Mouse (Mus musculus) urinary bladder, adult 18-20 months (tissue): ENCODE results near the gene Bicra.

Experiments
- DNase-seq, 2 experiments: peaks; one replicate each; pipeline ENCODE4 v3.0.0; 2022; ENCODE audit warnings: low spot score in 2 of 2, mixed read lengths in 2 of 2

Gene Bicra

DNA sequence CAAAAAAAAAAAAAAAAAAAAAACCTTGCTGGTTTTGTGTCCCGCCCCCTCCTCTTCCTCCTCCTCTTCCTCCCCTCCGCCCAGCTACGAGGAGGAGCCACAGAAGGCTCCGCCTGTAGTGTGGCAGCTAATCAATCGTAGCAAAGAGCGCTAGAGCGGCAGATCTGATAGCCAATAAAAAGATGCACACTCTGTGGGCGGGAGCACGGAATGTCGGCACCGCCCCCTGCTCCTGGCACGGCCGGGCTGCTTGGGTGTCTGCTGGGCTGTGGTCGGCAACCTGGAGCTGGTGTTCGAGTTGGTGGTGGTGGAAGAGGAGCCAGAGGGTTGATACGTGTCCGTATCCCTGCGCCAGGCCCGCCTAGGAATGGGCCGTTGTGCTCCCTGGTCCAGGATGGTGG, 443 bp upstream of the Bicra start:
- peak; percentile 96 to 97 for DNase-seq

DNA sequence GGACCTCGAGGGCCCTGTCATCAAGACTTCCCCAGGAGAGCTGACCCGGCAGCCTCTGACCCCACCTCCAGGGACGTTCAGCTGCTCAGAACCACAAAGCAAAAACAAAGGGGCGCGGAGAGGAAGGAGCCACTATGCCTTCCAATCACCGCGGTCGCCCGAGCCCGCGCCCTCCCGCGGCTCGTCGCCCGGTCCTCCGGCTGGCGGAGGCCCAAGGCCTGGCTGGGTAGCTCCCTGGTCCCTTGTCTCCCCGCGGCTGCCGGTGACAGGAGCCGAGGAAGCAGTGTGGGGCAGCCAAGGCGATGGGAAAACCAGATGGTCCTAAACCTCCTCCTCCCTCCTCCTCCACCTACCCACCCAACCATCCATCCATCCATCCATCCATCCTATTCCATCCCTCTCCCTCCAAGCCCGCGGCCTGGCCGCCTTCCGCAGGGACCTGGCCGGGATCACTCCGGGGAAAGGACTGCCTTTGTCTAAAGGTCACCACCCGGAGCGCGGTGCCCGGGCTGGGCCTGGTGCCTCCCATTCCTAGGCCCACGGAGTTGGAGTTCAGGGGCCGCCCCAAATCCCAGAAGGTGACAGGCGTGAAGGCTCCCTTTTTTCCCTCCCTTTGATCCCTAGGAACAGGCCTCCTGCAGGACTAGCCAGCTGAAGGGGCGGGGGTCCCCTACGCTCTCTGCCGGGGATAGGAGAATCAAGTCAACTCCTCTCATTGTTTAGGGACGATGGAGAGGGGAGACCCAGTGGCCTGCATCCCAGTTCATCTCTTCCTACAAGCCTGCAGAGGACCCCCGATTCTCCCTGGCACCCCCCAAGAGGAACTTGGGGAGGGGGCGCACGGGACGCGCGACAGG, 1.0 kb downstream of the Bicra start:
- peak; percentile 53 to 67 for DNase-seq

DNA sequence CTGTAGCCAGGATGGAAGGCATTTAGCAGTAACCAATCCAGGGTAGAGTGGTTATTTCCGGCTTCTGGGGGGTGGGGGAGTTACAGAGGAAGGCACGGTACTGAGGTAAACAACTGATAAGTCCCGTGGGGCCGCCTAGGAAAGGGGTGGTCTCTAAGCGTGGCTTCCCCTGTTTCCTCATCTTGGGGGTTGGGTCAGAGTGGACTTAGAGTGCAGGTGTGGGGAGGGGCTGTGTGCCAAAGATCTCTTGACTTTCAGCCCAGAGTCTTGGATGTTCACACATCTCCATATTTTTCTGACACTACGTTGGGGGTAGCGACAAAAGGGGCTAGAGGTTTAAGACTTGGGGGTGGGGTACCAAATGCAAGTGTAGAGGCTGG, 1.6 kb downstream of the Bicra start:
- DNase-seq = peak in 1 of 2 experiments; percentile 38

DNA sequence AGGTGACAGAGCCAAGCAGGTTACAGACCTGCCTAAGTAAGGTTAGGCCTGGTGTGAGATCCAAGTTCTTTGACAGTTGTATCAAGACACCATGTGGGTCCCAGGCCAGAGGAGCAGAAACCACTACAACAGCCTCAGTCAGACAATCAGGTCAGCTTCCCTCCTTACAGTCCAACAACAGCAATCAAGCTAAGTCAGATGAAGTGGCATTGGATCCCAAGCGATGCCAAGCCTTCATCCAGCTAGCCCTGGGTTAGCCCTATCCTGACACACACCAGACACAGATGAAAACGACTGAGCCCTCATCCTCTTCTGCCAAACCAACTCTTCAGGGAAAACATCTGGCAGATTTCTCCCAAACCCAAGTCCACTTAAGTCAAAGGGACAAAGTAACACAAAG, 2.2 kb downstream of the Bicra start:
- DNase-seq = no peak

DNA sequence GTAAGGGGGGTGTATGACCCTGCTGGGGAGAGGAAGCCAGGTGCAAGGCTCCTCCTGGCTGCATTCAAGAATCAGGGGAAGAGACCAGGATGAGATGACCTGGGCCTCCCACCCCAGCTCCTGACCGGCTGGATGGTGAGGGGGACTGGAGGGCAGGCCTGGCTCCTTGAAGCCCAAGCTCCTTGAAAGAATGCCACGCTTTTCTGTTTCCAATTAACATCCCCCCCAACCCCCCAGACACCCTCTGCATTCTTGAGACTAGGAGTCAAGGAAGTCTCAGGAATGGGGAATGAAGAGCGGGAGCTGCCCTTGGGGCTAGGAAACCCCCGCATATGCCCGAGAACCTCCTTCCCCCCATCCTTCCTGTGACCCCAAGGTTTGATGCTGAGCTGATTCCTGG, 3.2 kb downstream of the Bicra start:
- no peak for DNase-seq

DNA sequence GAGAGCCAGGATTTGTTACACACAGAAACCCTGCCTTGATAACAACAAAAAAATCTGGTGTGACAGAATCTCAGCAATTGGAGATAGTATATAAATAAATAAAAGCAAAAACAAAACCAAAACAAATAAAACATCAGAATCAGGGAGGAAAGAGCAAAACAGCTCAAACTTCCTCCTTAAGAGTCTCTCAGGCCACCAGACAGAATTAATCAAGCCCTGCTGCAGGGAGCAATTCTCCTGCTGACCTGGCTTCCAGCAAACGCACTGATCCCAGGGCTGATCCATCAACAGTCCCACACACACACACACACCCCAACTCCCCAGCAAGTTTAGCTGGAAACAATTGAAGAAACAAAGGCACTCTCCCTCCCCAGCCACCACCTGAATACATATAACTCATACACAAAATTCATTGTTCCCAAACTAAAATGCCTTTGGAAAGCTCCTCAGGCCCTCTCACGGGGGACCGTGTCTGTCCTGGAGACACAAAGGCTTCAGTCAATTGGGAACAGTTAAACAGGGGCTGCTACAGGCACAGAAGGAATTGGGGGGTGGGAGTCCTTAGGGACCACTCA, 3.8 kb downstream of the Bicra start:
- no peak for DNase-seq

DNA sequence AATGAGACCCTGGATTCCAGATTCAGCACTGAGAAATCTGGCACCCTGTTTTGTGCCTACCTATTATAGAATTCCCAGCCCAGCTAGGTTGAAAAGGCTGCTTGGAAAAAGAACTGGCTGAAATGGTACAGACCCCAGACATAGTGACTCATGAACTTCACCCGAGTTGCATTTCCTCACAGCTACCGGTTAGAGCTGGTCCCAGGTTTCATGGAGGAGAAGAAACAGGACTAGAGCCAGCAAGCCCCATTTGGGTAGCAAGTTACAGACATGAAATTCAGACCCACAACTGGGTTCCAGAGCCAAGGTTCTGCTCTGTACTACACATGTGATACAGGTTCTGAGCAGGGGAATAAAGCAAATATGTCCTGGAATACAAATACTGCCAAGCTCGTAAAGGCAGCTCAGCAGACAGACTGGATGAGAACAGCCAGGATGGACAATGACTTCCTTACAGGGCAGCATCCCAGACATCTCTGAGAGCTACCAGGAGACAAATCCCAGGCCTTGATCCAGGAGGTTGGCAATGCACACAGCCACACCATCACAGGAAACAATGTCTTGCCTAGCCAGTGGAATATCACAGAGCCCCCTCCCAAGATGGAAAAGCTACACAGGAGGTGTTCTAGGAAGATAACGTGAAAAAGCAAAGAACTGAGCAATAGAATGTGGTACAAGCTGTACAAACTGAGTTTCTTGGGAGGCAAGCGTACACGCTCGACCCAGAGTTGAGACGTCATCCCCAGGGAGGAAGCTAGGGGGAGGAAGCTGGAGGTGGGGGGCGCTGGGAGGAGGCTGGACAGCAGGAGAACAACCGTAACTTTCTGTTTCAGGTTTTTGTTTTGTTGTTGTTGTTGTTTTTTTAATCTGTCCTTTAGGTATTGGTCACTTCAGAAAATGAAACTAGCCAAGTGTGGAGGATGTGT, 4.6 kb downstream of the Bicra start:
- no peak for DNase-seq

DNA sequence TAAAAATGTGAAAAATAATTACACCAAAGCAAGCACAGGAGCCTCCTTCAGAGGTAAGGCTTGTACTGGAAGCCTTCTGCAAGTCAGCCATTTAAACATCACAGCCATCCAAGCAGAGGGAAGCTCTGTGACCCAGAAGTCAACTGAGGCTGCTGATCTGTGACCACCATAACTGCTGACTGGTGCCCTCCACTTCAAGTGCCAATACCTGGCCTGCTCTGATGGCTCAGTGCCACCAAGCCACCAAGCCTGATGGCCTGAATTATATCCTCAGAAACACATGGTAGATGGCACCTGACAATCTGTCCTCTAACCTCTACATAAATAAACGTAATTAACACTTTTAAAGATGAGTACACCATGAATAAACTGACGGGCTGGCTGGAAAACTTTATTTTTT, 6.5 kb downstream of the Bicra start:
- no peak for DNase-seq

DNA sequence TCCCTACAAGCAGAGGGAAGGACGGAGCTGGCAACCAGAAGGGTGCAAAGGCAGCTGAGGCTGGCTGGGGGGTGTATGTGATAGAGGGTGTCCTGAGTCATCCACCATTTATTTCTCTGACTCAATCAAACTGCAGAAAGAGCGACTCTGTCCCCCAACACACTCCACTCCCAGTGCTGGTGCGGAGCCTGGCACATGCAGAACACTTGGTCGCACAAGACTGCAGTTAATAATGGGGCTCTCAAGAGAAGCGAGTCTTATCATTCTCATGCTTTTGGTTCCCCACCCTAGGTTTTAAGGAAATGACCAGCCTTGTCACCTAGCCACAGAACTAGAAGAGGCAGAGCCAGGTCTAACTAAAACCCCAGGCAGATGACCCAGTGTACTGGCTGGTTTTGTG, 8.4 kb downstream of the Bicra start:
- DNase-seq = no peak

DNA sequence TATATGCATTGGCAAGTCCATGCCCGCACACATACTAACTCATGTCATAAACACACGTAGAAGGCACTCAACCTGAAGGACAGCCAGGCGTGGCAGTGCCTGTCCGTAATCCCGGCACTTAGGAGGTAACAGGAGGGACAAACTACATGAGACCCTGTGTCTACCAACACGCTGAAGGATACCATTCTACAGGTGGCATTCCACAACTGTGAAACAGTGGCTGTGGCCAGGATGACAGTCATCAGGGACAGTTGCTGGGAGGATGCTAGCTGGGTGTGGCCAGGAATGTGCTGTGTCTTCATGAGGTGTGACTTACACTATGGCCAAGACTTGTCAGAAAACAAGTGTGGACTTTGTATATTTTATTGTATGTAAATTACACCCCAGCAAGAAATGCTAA, 10.7 kb downstream of the Bicra start:
- DNase-seq = no peak

DNA sequence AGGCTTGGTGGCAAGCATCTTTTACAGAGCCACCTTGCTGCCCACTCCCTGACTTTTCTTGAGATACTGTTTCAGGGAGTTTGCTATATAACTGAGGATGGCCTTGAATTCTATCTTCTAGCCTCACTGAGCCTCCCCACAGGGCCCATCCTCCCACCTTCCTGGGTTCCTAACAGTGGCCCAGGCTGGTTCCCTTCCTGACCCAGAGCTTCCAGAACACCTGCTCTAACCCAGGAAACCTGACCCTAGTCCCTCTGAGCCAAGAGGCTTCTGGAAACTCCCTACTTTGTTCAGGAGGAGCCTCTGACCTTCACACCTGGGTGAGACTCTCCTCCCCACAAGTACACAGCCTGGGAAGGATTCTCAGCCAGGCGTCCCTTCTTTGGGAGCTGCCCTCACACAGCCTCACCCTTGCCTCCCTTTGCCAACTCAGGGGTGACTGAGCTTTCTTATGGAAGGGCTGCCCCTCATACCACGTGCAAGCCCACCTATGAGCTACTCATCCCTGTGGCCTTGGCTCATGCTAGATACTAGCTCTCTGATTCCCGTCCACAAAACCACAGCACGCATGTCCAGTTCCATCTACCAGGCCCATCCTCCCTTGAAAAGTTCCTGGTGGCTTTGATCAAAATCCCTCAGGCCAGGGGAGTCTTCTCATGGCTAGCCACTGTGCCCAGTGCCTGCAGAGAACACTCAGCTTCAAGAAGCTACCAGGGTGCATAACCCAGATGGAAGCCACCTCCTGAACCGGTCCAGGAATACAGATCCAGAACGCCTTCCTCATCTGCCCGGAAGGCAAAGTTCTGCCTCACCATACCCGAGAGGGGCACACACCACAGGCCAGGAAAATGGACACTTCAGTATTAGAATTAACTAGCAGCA, 13.9 kb downstream of the Bicra start:
- no peak for DNase-seq

DNA sequence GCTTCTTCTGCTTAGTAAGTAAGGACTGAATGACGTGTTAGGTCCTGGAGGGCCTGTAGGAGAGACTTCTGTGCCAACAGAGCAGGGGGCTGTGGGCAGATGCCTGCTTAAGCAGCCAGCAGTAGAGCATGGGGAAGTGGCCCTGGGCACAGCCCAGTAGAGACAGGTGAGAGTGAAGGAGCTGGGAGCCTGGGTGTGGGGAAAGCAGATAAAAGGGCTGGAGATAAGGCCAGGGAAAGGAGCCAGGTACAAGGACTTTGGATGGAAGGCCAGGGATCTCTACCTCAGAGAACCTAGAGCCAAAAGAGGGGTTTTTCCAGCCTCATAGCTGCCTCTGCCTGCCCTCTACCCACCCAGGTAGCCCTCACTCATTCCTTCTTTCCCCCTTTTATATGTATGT, 14.7 kb downstream of the Bicra start:
- DNase-seq = no peak

DNA sequence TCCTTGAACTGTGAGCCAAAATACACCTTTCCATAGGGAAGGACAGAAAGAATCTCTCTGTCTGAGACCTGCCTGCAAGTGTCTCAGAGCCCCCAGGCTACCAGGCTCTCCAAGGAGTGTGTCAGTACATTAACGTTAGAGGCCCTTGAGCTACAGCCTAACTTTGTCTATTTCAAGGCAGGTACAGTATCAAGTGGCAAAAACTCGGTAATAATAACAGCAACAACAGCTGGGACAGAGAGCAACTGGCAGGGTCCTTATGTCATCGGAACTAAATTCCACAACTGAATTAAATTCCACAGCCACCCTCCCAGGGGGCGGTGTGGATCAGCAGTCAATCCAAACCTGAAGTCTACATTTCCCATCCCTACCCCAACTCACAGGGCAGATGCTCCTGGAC, 16.6 kb downstream of the Bicra start:
- DNase-seq = no peak

DNA sequence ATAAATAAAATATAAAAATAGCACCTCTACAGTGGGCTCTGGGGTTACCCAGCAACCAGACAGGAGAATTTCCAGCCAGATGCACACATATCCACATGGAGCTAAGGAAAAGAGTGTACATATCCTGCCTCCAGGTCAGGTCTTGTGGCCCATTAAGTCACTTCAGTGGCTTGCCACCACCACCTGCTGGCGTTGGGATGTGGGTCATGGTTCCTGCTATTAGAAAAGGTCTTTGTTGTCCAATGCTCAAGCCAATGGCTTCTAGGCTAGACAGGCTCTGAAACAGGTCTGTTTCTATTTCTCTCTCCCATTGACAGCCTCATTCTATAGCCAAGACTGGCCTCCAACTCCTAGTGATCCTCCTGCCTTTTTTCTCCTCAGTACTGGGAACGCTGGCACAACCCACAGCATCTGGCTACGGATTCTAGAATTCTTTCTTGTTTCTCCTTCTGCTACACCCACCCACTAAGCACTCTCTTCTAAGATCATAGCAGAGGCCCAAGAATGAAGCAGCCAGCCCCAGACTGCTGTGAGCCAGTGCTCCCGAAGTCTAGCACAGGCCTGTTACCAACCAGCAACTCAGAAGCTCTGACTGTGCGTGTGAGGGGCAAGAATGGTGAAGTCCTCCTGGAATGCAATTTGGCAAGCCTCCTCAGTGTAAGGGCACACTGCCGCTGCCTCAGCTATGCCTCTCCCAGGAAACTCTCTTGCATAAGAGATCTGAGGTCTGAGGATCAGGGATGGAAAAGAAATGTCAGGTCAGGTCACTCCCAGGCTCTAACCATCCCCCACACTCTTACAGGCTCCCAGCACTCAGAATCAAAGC, 19.4 kb downstream of the Bicra start:
- peak in 1 of 2 experiments; percentile 20 for DNase-seq

DNA sequence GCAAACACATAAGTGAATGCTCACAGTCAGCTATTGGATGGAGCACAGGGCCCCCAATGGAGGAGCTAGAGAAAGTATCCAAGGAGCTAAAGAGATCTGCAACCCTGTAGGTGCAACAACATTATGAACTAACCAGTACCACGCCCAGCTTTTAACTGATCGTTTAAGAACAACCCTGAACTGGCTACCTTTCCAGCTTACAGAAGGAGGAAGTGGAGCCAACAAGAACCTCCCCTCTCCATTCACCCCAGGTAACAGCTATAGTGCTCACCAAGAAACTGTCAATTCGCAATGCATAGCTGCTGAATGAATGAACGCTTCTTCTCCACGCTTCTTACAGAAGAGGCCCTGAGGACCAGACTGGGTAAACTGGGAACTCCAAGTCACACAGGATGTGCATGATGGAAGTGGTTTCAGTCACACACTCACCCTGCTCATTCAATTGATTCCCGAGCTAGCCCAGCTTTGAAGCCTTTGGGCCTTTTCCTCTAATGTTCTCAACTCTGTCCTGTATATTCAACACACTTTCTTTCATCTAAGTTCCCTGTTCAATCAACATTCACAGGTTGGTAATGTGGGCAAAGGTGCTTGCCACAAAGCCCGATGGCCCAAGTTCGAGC, 23.0 kb downstream of the Bicra start:
- no peak for DNase-seq

DNA sequence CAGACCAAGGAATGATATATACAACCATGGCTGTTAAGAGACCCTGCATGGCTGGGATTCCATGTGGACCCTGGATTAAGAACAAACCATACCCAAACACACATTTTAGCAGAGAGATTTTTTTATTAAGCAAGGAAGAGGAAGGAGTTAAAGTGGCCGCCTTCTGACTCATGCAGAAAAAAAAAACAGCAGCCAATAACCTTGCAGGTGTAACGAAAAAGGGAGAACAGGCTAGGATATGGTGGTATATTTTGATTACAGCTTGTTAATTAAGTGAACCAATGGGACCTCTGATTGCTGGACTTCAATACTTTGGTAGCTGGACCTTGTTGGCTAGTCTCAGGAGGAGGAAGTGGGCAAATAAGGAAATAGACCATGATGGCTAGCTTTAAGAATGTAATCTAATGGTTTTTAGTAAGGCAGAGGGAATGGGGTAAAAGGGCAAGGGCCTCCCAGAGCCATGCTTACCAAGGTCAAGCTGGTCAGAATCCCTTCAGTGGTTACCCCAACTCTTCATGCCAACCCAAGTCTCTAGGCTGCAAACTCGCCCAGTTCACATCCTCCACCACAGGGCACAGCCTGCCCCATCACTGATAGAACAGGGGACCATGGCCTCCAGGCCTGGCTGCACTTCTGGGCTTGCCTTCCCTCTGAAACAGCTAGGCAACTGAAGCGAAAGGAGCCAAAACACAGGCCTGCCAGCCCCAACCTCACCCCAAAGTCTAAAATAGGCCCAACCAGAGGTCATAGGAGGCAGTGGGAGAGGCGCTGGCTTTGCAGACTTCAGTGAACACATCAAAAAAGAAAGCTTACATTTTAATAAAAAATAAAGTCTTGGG, 28.2 kb downstream of the Bicra start:
- no peak for DNase-seq

DNA sequence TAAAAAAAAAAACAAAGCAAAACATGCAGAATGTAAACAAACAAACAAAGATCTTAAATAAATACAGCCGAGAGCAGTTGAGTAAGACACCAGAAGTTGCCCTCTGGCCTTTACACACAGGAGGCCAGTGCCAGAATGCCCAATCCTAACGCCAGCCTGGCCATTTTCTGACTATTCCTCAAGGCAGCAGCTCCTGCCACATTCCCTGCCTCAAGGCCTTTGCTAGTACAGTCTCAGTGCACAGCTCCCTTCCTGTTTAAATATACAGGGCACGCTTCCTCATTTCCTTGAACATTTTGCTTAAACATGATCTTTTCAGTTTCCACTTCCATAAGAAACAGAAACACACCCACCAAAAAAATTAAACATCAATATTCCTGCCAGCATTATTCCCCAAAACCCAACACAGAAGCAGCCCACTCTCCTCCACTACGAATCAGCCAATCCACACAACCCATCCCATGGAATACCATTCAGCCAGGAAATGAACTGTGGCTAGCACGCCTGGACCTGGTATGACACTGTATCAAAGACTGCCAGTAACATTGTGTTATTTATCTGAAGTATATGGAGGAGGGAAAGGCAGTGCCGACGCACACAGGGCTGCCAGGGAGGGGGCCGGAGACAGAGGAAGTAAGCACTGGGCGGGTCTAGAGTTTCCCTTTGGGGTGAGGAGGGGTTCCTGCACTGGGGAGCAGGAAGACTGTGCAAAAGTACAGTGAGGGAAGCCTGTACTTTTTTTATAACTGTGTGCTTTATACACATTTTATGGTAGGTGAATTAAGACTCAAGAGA, 29.5 kb downstream of the Bicra start:
- DNase-seq = no peak

DNA sequence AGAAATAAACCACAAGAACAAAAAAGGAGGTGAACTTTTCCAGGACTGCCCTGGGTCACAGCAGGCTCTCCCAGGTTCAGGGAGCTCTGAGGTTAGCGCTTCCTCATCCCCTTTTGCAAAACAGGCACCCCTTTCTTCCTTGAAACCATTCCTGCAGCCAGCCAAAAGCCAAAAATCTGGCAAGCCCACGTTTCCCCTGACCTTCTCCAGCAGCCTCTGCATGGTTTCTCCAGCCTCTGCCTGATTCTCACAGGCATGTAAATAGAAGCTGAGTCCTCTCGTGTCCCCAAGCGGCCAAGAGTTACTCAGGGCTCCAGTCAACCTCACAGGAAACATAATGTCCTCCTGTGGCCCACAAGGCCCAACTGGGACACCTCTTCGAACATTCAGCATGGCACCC, 32.3 kb downstream of the Bicra start:
- no peak for DNase-seq
